Comparison of ENCODE assay signal across 8 mouse cellular contexts in the genomic region with DNA sequence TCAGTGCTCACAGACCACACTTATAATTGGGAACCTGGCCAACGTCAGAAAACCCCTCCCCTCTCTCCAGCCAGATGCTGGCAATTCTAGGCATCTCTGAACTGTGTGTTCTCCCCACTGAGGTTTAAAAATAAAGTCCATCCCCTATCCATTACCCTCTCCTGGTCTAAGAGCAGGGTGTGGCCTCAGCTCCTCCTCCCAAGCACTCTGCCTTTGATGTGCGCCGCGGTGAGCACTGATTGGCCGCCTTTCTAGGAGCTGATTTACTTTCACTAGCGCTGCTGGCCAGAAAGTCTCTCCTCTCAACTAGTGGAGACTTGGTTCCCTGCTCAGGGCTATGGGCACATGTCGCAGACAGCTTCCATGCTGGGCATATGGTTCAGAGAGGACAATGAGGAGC. TPM values are rescaled to one million over a fixed set of nuclear protein-coding genes. Genes with fewer than 3 reads are reported as not detected.
DNase-seq lines count a peak whose midpoint lies in the region; TF ChIP-seq lines count a peak whose summit lies in the region.

No protein-coding gene starts in this region.

- no peak for TF ChIP-seq EP300 in heart, adult 2 months (IDR thresholded peaks at IDR 0.05; ENCODE audit: insufficient read depth, low read depth, low read length)

- no peaks in the 10 kb centered on the region for H3K27me3 ChIP-seq in heart, adult 2 months (ENCODE audit: control insufficient read depth, insufficient read depth, low read length)

- no peak overlapping the region for H3K9ac ChIP-seq in heart, adult 2 months (ENCODE audit: low read depth, low read length)

- H3K27ac ChIP-seq in heart, adult 2 months, result no peak overlapping the region

- peaks cover 56% of the 10 kb centered on the region for H3K4me1 ChIP-seq in heart, adult 2 months (ENCODE audit: control insufficient read depth, insufficient read depth, low read length)

- H3K4me3 ChIP-seq in heart, adult 2 months, result no peak overlapping the region

- 16% methylated on average over 7 of the region's 7 CpGs for WGBS in heart, adult 2 months

- TF ChIP-seq POLR2A in heart, adult 2 months (IDR thresholded peaks at IDR 0.05; ENCODE audit: insufficient read depth, low read depth, low read length), result no peak

- peaks cover 12% of the 10 kb centered on the region for H3K79me2 ChIP-seq in heart, adult 2 months (replicated peaks; ENCODE audit: control insufficient read depth, insufficient read depth, low read length)

- DNase-seq in heart, adult 11 months, result peak; percentile 98
- no peak for DNase-seq in heart, adult 8-10 months (ENCODE audit: low spot score)
- peak; percentile 44 for DNase-seq in adrenal gland, adult 18-20 months (ENCODE audit: low spot score in 2 of 2)
- peak; percentile 55 to 58 for DNase-seq in heart, adult 2 months
- peak; percentile 45 to 54 for DNase-seq in kidney, postnatal 36 days
- DNase-seq in lung, postnatal 4 days, result peak; percentile 66 to 83
- no peak for DNase-seq in spleen, postnatal 14 days (ENCODE audit: low spot score in 2 of 2)
- no peak for DNase-seq in thymus, postnatal 25 days

- TF ChIP-seq CTCF in heart, adult 2 months (IDR thresholded peaks at IDR 0.05), result no peak

- intact Hi-C loops in heart, adult 2 months (cut with DNase I), result loop anchor here (2.0 kb wide), 1 partner anchor 16 kb away; no protein-coding TSS in a partner anchor

- H3K36me3 ChIP-seq in heart, adult 2 months (ENCODE audit: control insufficient read depth, insufficient read depth, low read length), result peaks cover 16% of the 10 kb centered on the region

RNA-seq across cellular contexts. Expression of a gene that starts 47.1 kb away (rescaled TPM):
- 100 to 1,000 TPM in 3 of 4 experiments, 10 to 100 TPM in 1; 98.1 to 113 (median 107) TPM for total RNA-seq in heart, adult 8-10 months (2022)
- total RNA-seq in adrenal gland, adult 18-20 months (2021), result 10 to 100 TPM; 46.8 to 51.6 TPM
- total RNA-seq in heart, adult 2 months (2021), result 100 to 1,000 TPM in 1 of 2 experiments, 10 to 100 TPM in 1; 96.7 to 116 TPM
- polyA plus RNA-seq in heart, adult 2 months (2012; rRNA removed), result 65.0 and 86.1 TPM in 2 replicates

Comparison
In these comparisons a context has a peak if more than half of its experiments do, and no peak if none do; other contexts are left out.
1. DNase-seq: peak in heart, adult 11 months (single experiment), adrenal gland, adult 18-20 months (2 of 2), heart, adult 2 months (2 of 2), kidney, postnatal 36 days (2 of 2) and lung, postnatal 4 days (2 of 2); none in heart, adult 8-10 months (single experiment), spleen, postnatal 14 days (0 of 2) and thymus, postnatal 25 days (single experiment).